Mouse (Mus musculus): Measurements from ENCODE around the gene Trip10.

Trip10 gene

DNA sequence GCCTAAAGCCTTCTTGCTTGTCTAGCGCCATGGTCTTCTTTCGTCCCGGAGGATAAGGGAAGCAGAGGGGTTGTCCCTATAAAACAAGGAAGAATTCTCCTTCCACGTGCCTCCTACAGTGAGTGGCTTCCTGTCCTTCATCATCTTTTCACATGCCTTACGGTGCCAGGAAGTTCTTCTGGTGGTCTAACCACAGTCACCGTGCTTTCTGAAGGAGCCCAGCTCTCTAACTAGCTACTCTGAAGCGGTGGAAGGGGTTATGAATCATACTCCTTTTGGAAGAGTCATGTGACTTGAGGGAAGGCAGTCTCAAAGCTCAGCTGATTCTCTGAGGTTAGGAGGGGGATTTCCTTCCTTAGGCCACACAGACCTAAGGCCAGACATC is 41.4 kb downstream of the Trip10 start:
- no peak for DNase-seq (ENCODE audit: low spot score in 2 of 2)

DNA sequence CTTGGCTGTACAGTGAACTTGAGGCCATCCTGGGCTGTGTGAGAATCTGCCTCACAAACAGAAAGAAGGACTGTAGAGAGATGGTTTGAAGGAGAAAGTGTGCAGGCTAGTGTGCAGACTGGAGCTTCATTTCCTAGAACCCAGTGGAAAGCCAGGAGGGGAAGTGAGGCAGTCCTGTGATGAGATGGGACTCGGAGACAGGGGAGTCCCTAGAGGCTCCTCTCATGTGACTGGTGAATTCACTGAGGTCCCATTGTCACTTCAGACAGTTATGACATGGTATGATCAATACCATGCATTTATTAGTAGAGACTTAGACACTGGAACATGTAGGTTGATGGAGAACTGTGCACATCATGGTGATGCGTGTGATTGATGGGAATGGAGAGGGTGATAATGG is 43.0 kb downstream of the Trip10 start:
- no peak for DNase-seq (ENCODE audit: low spot score in 2 of 2)

DNA sequence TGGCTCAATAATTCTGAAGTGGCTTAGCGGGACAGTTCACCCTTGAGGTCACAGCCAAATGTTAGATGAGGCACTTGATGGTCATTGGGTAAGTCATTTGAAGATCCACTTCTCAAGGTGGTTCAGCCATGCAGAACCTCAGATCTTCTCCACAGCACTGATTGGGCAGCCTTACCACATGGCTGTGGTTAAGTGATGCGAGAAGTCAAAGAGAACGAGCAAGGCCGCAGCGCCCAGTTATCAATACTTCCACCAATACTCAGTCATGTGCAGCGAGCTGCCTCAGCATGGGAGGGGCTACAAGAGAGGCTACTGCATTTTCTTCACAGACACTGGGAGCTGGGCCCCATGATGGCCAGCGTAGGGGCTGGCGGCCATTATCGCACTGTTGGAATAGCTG is 43.7 kb downstream of the Trip10 start:
- no peak for DNase-seq (ENCODE audit: low spot score in 2 of 2)

DNA sequence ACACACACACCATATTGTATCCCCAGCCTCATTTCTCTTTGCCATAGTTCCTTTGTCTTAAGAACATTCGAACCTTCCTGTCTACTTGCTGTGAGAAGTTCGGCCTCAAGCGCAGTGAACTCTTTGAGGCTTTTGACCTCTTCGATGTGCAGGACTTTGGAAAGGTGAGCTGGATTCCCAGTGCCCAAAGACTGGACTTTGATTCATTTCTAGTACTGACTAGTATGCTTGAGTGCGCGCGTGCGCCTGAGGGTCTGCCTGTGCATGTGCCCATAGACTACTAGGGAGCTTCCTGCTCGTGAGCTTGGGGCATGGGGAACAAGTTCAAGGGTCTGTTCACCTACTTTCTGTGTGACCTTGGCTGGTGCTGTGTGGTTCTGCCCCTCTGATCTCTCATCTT is 46.7 kb downstream of the Trip10 start:
- no peak for DNase-seq (ENCODE audit: low spot score in 2 of 2)

DNA sequence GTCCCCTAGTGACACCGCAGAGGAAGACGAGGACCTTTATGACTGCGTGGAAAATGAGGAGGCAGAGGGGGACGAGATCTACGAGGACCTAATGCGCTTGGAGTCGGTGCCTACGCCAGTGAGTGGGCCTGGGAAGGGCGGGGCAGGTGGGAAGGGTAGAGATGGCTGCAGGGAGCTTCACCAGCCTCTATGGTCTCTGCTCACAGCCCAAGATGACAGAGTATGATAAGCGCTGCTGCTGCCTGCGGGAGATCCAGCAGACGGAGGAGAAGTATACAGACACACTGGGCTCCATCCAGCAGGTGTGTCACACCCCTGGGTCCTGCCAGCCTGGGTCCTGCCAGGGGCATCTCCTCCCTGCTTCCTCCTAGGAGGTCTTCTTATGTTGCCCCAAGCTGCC is 47.8 kb downstream of the Trip10 start:
- no peak for DNase-seq (ENCODE audit: low spot score in 2 of 2)

DNA sequence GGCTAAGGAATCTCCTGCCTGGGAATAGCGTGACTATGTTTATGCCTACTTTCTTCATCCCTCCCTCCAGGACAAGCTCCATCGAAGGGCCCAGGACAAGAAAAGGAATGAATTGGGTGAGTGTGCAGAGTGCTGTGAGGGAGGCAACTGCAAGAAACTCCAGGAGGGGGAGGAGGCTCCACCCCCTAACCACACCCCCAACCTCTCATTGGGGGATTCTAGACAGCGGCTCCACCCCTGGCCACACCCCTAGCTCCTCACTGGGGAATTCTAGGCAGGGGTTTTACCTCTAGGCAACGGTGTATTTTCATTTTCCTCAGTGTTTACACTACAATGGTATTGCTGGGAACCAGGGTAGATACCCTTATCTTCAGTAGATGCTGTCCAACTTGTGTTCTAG is 56.3 kb downstream of the Trip10 start:
- DNase-seq (ENCODE audit: low spot score in 2 of 2) = no peak

DNA sequence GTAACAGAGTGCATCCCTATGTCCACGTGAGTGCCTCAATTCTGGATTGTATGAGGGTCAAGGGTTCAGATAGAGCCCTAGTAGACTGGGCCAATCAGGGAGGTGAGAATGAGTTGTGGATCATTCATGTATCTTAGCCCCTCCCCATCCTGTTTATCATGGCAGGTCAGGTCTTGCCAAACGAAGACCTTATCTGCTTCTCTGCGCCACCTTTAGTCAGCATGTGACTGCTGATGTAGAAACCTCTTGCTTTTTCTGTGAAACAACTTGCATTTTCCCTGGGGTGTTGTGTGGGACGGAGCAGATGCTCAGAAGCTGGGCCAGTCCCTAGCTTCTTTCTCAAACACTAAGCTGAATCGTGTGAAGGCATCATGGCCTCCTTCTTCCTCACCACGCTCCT is 57.8 kb downstream of the Trip10 start:
- no peak for DNase-seq (ENCODE audit: low spot score in 2 of 2)

DNA sequence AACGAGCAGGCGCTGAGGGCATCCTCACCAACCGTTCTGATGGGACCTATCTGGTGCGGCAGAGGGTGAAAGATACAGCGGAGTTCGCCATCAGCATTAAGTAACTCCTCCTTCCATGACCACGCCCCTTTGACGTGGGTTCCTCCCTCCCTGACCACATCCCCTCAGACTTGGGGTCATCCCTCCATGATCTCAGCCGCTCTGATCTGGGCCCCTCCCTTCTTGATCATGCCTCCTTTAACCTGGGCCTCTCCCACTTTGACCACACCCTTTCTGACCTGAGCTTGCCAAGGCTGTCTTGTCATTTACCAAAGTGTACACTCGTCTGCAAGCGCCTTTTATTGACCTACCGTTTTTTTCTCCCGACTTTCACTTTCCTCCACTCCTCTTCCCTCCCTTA is 62.5 kb downstream of the Trip10 start:
- DNase-seq (ENCODE audit: low spot score in 2 of 2) = no peak

Data from urinary bladder, adult 18-20 months (tissue).